Mouse (Mus musculus) right cerebral cortex, postnatal 4 days (tissue): ENCODE data around the gene Zw10.

Experiments used
- DNase-seq: peaks from one replicate; pipeline ENCODE4 v3.0.0-alpha.2; 2022

Gene Zw10

DNA sequence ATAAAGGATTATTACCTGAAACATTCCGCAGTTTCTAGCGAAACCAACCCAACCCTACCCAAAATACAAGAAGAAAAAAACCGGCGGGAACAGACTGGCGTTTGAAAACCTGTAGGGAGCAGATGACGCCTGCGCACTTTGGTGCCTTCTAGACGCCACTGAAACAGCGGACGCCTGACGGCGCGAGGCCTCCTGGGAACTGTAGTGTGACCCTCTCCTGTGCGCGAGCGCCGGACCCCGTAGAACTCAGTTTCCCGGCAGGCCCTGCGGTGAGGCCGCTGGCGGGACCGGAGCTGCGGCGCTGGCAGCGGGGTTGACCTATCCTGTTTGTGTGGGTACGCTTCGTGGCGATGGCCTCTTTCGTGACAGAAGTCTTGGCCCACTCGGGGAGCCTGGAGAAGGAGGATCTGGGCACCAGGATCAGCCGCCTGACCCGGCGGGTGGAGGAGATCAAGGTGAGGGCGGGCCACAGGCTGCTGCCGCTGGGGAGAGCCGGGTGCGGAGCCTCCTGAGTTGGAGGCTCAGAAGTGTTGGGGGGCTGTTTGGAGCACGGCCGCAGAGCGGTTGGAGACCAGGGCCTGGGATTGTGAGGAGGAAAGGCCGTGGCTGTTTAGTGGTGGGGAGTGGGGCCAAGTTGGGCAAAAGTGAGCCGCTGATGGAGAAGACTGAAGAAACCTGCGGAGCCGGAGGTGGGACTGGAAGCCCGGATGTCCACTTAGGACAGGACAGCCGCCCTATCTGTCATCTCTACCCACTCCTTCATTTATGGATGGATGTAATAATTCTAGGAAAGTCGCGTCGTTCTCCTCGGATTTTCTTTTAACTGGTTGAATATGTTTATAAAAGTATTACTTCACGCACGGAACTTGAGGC, at the start of gene Zw10:
Gene Zw10 (plus strand): TSS at position 281 of the 873 bp plus-strand sequence.
- DNase-seq, result peak; percentile 90

DNA sequence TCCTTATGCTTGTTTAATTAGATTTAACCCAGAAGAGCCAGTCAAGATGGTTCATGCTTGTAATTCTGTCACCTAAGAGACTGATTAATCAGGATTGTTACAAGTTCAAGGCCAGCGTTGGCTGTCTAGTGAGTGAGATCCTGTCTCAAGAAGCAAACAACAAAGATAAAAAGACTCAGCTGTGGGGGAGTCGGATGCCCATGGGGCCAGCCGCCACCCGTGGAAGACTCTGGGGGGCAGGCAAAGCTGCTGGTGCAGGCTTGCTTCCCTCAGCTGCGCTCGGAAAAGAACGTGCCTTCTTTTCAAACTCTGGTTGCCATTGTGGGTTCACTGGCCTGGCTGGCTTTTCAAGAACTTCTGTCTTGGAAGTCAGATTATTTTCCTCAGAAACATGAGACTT, 39.6 kb upstream of the Zw10 start:
- DNase-seq, result no peak

DNA sequence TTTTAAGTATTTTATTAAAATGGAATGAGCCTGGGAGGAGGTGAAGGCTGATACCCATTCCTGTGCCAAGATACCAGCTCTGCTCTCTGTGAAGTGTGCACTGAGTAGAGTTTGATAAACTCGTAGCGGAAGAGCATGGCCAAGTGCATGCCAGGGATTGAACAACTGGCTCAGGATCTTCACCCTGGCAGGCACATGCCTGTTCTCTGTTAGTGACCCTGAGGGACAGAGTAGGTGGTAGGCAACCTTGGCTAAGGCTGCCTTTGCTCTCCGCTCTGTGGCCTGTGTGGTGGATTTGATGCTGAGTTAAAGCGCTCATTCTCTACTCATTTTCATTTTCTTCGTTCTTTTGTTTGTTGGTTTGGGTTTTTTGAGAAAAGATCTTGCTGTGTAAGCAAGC, 34.1 kb upstream of the Zw10 start:
- DNase-seq, result no peak

DNA sequence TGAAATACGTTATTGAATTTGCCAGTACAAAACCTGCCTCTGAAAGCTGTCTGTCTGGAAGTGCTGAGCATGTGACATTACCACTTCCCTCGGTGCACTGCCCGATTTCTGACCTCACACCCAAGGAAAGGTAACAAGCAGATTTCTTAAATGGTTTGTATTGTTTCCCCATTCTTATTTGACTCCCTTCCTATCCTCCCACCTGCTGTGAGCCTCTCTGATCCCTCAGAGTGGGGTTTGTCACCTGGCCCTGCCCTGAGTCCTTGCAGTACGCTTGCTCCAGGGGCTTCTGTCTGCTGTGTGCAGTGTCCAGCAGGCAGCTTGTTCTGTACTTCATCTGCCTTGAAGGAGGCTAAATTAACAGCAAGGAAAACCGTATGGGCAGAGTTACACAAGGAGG, 31.5 kb upstream of the Zw10 start:
- no peak for DNase-seq

DNA sequence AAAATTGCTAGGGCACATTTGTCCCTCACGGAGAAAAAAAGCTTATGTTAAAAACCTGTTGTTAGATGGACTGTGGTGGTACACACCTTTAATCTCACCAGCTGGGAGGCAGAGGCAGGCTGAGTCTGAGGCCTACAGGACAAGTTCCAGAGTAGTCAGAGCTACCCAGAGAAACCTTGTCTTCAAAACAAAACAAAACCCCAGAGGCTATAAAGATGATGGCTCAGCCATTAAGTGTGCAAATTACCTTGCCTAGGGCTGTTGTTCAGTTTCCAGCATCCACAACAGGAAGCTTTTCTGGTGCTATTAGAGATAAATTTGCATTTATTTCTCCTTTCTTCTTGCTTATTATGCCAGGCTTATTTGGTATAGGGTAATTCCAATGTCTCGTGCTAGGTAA, 30.9 kb upstream of the Zw10 start:
- DNase-seq, result no peak

DNA sequence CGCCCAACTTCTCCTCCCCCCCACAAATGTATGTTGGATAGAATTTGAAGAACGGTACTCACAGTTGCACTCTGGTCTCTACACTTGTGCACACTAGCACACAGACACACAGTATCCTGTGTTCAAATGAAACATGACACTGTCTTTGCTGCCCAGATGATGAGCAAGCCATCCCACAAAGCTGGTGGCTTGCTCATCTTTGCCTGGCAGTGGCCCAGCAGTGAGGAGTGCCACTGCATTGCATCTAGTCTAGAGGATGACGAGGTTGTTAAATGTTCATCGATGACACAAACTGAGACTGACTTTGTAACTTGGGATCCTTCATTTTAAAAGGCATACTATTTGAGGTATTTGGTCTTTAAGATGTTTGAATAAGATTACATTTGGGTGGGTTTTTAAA, 20.6 kb upstream of the Zw10 start:
- DNase-seq, result no peak

DNA sequence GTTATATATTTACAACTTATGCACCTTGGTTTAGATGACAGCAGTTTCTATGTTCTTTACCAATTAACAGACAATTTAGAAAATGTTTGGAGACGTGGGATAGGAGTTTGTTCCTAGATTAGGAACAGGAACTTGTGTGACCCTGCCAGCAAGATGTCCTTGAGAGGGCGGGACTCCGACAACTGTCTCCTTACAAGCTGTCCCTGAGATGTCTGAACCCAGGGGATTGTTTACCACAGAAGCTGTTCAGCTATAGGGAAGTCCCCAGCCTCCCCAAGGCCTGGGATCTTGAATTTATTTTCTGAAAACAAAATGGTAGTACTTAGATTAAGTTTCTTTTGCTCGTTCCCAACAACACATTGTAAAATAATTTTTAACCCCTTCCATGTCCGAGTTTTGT, 4.5 kb upstream of the Zw10 start:
- no peak for DNase-seq

DNA sequence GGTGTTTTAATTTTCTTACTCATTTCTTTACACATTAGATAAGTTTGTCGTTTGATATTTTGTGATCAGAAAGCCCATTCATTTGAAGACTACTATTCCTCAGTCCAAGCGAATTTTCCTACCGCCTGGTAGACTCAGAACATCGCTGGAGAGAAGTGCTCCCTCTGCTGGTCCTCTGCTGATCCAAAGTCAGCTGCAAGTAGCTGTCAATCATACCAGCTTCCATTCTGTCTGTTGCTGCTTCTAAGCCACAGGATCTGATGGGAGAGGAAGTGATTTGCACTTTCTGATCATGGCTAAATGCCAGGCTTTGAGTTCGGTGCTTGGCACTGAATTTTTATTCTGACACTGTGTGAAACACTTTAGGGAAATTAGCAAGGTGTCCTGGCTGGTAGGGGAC, 4.1 kb upstream of the Zw10 start:
- DNase-seq, result peak; percentile 73

DNA sequence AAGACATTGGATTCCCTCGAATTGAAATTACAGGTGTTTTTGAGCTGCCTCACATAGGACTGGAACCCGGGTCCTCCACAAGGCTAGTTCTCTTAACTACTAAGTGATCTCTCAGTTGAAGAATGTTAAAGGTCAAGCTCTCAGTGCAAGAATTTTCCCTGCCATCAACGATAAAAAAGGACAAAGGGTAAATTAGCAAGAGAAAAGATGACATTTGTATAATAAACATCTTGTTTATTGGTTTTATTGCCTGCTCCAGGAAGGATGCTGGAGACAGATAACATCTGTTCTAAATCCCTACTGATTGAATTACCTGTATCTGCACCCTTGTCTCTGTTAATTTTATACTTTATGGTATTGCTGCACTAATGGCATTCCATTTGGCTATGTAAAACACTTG, 1.4 kb upstream of the Zw10 start:
- DNase-seq, result no peak

DNA sequence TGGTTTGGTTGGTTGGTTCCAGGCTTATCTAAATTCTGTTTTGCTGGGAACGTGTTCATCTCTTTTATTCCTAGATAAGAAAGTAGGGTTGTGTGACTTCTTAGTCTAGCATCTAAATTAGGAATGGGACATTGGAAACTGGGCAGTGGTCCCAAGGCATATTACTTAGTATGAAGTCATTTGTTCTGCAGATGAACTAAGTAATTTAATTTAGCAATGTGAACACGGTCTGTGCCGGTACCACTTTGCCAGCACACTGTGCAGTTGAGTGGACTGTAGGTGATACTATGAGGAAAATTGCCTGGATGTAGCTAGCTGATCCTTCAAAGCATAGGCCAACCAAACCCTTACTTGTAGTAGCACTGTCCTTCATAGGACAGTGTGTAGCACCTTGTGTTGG, 21.4 kb downstream of the Zw10 start:
- DNase-seq, result no peak

DNA sequence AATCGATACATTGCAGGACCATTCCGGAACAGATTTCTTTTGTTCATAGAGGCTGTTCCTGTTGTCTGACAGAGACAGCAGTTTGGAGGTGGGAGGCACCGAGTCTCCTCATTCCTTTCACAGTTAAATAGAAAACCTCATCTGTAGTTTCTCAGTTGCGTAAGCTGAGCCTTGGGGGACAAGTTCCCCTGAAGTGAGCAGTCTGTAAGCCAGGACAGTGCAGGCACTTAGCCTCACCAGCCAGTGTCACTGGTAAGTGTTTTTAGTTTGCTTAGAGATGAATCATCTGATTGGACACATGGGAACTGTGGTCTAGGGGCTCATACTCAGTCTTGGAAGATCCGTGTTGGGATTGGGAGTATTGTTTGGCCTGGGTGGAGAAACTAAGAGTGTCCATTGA, 25.7 kb downstream of the Zw10 start, which contains the start of gene Tmprss5:
Gene Tmprss5 (plus strand): TSS at position 154 of the 400 bp plus-strand sequence.
- DNase-seq, result no peak

DNA sequence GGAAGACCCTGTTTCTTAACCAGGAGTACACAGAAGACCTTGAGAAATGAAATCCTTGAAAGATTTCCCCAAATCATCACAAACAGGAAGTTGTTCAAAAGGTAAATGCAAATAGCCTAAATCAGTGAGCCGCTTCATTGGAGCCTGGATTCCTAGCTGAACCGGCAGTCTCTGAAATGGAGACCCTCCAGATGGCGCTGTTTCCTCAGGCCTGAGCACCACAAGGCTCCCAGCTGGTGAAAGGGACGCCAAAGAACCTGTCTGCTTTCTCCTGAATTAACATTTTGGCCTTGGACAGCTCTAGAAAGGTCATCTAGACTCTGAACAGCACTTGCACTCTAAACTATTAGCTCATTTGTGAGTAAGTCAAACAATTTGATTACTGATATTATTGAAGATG, 26.1 kb downstream of the Zw10 start:
- DNase-seq, result peak; percentile 91

DNA sequence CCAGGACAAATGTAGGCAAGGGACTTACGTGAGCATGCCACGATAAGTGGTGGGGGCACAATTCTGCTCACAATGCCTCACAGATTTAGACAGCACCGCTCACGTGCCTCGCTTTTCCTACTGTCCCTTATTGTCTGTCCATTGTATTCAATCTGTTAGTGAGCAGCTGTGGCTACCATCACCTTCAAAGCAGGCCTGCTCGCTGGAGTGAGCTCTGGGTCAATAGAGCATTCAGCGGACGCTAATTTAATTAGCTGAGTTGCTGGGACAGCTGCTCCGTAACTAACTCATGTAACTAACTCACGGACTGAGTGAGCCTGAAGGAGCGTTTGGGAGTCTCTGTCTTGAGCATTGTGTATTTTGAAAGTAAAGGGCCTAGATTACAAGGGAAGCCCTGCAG, 31.9 kb downstream of the Zw10 start:
- DNase-seq, result no peak

DNA sequence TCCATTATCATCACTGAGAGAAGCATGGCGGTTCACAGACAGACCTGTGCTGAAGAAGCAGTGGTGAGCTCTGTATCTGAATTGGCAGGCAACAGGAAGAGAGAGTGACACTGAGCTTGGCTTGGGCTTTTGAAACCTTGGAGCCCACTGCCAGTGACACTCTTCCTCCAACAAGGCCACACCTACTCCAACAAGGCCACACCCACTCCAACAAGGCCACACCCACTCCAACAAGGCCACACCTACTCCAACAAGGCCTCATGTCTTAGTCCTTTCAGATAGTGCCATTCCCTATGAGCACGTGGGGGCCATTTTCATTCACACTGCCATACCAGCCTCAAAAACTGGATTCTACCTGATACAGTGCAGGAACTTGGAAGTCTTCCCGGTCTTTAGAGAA, 43.5 kb downstream of the Zw10 start:
- no peak for DNase-seq

DNA sequence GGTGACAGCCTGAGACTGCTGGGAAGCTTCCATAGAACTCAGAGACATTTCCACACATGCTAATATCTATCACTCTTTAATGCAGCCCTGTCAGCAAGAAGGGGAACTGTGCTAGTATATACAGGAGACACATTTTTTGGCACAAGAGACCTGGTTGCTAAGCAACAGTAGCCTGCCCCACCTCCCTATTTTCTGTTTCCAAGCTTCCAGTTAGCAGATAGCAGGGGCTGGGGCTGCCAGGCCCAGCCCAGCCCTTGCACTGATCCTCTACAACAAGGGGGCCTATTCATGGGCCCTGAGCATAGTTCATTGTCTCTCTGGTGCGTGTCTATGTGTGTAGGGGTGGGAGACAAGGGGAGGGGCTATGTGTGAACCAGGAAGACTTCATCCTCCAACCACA, 46.9 kb downstream of the Zw10 start:
- DNase-seq, result no peak

DNA sequence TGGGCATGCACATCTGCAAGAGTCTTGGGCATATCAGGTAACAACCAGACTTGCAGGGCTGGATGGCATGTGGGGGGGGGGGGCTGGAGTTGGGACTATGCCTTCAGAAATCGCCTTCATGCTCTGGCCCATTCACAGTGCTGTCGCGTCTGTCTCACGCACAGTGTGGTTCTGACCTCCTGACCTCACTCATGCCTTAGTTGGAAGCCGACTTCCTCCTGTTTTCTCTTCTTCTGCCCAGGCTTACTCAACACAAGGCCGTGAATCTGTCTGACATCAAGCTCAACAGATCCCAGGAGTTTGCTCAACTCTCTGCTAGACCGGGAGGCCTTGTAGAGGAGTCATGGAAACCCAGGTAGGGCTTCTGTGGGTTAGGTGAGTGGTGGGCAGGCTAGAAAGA, 53.7 kb downstream of the Zw10 start:
- no peak for DNase-seq

DNA sequence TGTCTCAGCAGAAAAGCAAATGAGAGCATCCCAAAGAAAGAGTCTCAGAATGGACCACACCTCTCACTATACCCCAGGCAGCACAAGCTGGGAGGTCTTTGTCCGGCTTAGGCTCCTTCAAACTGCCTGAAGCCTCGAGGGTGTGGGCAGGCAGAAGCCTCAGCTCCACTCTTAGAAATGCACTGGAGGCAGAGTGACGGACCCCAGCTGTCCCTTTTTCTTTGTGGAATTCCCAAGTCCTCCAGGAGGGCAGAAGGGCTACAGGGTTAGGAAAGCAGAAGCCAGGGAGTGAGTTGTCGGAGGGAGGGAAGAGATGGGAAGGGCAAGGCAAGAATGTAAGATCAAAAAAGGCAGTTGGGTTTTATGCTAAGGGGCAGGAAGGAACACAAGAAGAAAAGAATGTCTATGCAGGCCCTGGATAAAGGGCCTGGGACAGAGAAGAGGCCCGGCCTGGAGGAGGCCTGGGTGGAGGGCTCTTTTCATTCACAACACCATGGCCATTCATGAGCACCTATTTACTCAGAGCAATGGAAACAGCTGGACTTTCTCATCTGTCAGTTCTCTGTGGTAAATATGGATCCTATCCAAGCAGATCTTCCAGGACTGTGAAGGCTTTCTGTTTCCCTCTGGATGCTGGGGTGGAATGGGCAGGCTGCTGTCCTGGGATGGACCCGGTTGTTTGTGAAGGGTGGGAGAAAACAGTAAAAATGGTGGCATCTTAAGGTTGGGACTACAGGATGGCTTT, 55.2 kb downstream of the Zw10 start:
- no peak for DNase-seq

DNA sequence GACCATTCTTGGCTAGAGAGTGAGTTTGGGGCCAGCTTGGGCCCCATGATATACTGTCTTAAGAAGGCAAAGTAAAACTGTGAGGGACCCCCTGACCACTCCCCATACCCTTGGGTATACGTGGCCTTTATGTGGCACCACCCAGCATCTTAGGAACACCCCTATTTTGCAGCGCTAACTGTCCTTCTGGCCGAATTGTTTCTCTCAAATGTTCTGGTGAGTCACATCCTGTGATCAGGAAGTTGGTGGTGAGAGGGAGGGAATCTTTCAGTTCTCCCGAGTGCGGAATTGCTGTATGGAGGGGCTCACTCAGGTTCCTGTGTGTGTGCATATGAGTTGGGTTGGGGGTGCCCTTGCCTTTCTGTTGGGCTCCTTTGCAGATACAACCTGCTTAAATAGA, 55.9 kb downstream of the Zw10 start:
- DNase-seq, result no peak

DNA sequence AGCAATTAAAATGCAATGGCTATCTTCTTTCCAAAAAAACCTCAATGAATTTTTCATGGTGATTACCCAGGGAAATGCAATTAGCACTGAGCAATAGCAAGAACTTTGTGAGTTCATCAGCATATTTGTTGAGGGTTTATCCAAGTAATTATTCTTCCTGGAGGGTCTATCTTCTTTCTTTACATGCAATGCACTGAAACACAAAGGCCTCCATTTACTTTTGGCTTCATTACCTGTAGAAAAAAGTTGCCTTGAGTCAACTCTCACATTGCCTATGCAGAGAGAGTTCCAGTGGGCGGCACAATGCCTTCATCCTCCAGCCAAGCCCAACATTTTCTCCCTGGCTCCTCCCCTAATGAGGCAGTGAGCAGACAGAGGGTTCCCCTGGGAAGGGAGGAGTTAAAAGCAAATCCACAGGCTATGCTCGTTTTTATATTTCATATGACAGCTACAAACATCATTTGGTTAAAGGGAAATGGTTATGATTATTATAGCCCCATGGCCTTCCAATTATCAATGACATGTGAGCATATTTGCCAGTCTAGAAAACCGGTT, 62.9 kb downstream of the Zw10 start:
- no peak for DNase-seq

DNA sequence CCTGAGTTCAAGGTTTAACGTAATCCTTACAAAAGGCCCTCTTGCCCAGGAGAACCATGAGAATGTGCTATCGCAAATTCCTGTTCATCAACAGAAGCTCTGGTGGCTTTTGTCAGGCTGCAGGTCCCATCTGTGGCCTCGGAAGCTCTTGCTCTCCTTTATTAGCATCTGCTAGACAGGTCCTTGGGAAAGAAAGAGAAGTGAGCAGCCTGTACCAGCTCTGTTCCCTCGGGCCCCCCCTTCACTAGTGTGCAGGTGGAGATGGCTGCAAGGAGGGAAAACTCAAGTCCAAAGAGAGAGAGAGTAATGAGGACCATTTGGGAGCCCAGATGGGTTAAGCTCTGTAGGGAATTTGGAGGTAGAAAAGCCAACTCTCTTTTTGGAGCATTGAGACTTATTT, 64.3 kb downstream of the Zw10 start:
- no peak for DNase-seq

DNA sequence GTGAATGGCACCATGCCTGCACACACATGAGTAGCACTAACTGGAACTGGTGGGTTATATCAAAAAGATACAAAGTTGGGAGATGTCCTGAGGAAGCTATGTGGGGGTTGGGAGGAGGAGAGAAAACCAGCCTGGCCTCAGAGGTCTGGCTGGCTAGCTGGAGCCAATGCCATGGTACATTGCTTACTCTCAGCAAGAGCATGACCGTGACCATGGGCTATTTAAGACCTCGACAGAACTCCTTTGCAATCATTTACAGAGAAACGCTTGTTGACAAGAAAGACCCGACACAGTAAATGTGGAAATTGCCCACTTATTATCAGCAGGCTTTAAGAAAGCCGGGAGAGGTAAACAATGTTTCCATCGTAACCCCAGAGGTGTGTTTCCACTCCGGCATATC, 70.3 kb downstream of the Zw10 start:
- DNase-seq, result no peak
